Mouse (Mus musculus): ENCODE measurements around the gene Rcsd1.
A peak's percentile ranks its signal among the peaks of the same experiment; 100 is the strongest.
"Not testable (repeated sequence)": the region's sequence is repeated elsewhere in the genome, so short reads cannot be mapped to it uniquely, and the experiment has no call there.

Rcsd1 gene

DNA sequence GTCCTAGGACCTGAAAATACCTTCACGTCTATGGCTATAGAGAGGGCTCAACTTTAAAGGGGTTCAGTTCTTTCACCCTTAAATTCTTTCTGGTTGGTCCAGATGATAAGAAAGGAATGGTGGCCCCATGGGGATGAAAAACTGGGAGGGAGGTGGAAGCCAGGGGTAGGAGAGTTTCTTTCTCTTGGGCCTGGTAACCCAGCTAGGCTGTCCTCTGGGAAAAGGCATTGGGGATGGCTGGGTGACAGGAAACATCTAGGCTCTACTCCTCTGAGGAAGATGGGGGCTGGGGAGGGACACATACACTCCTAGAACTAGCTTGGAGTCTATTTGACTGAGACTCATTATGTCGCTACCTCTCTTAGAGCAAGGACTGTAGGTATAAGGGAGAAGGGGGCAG lies 21.7 kb downstream of the Rcsd1 start:
- DNase-seq: no peak

DNA sequence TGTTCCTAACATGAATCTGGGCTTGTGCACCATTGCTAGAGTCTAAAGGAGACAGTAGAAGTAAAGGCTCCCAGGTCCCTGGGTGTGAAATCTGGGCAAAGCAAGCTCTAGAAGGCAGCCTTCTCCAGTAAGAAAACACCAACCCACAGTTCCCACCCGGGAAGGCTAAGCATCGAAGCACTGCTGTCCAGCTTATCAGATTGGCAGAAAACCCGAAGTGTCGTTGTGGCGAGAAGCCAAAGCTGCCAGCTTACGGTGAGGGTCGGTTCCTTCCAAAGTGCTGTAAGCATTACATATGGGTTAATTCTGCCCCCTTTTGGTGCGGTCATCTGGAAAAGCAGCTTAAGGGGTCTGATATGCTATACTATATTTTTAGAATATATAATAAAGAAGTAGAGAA lies 22.6 kb downstream of the Rcsd1 start:
- peak; percentile 48 for DNase-seq

GRCm38 (mm10) chr1:165686349-165686748 lies 23.2 kb downstream of the Rcsd1 start:
- DNase-seq: no peak

GRCm38 (mm10) chr1:165684261-165685203 lies 25.0 kb downstream of the Rcsd1 start:
- DNase-seq: no peak

DNA sequence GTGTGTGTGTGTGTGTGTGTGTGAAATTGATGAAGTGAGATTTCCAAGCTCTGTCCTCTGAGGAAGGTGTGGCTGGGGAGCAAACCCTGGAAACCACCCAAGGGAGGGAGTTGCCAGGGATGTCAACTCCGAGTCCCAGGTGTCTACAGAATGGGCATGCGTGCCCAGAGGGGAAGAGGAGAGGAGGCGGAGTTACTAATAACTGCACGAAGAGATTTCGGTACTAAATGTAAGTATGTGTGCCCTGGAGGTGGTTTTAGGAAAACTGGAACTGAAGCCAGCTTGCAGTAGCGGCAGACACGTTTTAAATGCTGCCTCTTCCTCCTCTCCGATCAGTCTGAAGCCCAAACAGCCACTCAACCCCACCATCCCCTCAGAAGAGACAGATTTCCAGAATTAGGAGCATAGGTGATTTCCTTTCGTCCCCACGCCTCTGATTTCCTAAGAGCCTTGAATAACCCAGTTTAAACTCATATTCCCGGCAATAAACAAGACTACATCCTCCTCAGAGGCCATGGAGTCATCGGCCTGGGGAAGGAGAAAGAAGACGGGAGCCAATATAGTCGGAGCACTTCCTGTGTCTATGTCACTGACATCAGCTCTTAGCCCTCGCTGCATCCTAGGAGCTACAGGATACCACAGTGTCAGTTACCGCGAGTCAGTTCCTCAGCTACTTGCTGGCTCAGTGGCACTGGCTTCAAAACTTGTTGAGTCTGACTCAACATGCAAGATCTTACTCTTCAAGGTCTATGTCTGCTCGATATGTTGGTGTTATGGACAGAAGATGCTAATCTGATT lies 27.3 kb downstream of the Rcsd1 start:
- DNase-seq: no peak

DNA sequence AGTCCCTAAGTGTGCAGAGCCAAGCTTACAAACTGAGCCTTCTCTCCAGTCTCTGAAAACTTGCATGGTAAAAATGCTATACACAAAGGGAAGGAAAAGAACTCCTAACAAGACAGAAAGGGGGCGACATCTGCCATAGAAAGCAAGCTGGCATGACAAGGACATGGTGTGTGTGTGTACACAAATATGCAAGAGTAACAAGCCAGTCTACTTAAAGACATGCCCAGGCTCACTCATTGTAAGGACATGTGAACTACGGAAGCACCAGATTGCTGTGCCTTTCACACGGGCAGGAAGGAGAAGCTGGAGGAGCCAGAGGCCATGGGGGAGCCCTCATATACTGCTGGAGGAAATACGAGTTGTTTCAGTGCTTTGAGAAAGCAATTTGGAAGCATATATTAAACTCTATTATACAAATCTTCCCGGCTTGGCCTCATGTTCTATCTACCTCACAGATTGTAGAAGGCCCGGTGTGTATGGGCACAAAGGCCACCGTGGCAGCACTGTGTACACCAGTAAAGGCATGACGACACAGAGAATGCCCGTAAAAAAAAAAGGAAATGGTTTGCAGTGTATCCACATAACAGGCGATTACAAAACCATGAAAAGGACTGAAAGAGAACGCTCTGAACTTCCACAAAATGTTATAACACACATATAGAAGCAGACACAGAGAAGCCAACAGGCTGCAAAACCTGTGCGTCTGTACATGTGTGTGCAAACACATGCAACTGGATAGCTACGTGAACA lies 28.3 kb downstream of the Rcsd1 start:
- DNase-seq: no peak

DNA sequence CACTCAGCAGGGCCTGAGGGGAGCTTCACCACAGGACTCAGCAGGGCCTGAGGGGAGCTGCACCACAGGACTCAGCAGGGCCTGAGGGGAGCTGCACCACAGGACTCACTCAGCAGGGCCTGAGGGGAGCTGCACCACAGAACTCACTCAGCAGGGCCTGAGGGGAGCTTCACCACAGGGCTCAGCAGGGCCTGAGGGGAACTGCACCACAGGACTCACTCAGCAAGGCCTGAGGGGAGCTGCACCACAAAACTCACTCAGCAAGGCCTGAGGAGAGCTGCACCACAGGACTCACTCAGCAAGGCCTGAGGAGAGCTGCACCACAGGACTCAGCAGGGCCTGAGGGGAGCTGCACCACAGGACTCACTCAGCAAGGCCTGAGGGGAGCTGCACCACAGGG lies 29.5 kb downstream of the Rcsd1 start:
- not testable (repeated sequence) for DNase-seq

GRCm38 (mm10) chr1:165679618-165679997 lies 29.9 kb downstream of the Rcsd1 start:
- no peak for DNase-seq

GRCm38 (mm10) chr1:165678861-165679617 lies 30.5 kb downstream of the Rcsd1 start:
- no peak for DNase-seq

GRCm38 (mm10) chr1:165677558-165677957 lies 32.0 kb downstream of the Rcsd1 start:
- DNase-seq: no peak

GRCm38 (mm10) chr1:165676993-165677392 lies 32.6 kb downstream of the Rcsd1 start:
- no peak for DNase-seq

- DNase-seq: no peak
Observed at GRCm38 (mm10) chr1:165675167-165675566, 34.4 kb downstream of the Rcsd1 start.

DNA sequence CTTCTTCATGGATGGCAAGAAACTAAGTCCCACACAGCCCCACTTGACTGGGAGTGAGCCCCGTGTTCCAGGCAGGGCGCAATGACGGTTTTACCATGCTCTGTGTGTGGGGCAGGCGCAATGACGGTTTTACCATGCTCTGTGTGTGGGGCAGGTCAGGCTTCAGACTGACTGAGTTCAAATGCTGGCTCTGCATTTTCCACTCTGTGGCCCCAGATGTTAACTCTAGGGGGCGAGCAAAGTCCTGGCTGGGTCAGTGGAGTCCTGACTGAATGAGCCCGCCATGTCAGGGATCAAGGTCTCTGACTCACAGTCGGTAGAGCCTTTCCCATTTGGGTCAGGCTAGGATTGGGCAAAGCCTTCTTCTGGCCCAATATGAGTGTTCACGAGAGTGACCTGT lies 37.2 kb downstream of the Rcsd1 start:
- DNase-seq: no peak

DNA sequence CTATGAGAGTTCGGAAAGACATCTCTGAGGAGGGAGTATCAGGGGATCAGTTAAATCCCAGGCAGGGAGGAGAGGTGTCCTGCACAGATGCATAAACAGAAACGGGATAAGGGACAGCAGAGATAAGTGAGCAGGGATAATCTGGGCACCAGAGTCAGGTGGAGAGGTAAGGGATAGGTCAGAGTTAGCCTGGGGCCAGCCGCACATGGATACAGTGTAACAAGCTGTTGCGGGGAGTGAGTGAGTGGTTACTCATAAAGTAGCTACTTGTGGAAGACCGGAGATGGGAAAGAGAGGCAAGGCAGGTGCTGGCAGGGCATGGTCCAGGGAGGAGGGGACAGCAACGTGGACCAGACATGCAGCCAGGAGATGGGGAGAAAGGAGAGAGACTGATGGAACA lies 39.5 kb downstream of the Rcsd1 start:
- DNase-seq: no peak

DNA sequence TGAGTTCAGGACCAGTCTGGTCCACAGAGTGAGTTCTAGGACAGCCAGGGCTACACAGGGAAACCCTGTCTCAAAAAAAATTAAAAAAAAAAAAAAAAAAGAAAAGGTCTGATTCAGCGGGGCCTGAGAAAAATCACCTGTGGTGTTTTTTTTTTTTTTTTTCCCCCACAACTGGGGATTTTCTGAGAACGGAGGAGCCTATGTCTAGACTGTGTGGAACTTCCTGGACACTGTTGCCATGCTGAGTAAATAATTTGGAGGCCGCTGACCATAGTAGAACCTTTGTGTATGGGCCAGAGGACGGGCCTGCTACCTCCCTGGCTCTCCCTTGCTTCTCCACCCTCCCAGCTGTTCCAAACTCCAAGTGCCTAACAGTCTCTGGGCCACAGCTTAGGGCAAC lies 40.7 kb downstream of the Rcsd1 start:
- DNase-seq: no peak

GRCm38 (mm10) chr1:165667380-165667779 lies 42.2 kb downstream of the Rcsd1 start:
- DNase-seq: no peak

DNA sequence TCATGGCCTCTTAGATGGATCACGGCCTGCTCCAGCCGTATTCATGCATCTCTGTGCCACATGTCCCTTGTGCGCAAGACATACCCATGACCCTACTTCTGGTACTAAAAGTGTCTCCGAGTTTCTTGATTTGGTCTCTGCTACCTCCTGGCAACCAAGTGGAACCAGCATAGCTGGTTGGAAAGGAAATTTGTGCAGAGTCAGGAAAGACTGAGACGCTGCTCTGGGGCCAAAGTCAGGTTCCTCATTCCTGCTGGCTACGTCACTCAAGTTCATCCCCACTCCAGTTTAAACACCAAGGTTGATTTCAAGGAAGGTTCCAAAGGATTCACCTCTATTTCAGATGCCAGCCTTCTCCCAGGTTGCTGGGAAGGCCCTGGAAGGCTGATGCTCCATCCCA lies 42.6 kb downstream of the Rcsd1 start:
- DNase-seq: no peak

DNA sequence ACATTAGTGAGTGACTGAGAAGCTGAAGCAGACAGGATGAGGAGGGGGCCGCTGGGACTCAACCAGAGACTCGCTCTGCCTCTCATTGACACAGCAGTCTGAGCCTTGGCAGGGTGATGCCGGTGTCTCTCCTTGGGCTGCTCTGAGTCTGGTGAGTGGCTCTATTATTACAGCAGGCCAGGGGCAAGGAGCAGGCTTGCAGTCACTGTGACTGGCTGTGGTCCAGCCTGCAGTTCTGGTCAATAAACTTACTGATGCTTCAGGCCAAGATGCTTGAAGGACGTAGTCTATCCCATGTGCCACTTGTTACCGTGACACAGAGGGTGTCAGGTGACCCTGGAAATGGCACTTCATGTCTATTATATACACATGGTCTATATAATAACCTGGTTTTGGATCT lies 43.8 kb downstream of the Rcsd1 start:
- DNase-seq: no peak

DNA sequence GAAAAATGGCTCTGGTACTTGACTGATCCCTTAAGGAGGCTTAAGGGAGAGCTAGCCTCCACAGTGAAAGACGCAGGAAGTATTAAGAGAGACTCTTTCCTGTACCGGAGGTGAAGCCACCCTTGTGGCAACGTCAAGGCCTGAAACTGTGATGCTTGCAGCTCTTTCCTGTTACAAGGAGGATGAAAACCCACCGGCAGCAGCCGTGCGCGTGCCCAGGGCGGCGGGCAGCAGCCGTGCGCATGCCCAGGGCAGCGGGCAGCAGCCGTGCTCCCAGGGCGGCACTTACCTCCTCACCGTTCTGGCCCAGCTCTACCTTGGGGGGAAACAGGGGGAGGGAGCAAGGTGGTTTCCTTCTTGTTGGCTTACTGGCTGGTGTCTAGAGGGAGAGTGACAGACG lies 46.3 kb downstream of the Rcsd1 start:
- DNase-seq: no peak

GRCm38 (mm10) chr1:165662426-165663192 lies 46.9 kb downstream of the Rcsd1 start:
- DNase-seq: peak; percentile 63

GRCm38 (mm10) chr1:165661725-165662124 lies 47.8 kb downstream of the Rcsd1 start:
- no peak for DNase-seq

- no peak for DNase-seq
Observed at GRCm38 (mm10) chr1:165661191-165661590, 48.4 kb downstream of the Rcsd1 start.

Measured in retina, postnatal 1 day (tissue).